Mouse (Mus musculus) forelimb bud, embryonic 11.5 days (tissue): Measurements from ENCODE around the gene Gatad2b.
"Not testable (repeated sequence)": the region's sequence is repeated elsewhere in the genome, so short reads cannot be mapped to it uniquely, and the experiment has no call there.

Experiments used
- DNase-seq: peaks from one replicate; pipeline ENCODE4 v3.0.0-alpha.2; 2012; ENCODE audit warnings: low read depth, low spot score

Gatad2b gene

DNA sequence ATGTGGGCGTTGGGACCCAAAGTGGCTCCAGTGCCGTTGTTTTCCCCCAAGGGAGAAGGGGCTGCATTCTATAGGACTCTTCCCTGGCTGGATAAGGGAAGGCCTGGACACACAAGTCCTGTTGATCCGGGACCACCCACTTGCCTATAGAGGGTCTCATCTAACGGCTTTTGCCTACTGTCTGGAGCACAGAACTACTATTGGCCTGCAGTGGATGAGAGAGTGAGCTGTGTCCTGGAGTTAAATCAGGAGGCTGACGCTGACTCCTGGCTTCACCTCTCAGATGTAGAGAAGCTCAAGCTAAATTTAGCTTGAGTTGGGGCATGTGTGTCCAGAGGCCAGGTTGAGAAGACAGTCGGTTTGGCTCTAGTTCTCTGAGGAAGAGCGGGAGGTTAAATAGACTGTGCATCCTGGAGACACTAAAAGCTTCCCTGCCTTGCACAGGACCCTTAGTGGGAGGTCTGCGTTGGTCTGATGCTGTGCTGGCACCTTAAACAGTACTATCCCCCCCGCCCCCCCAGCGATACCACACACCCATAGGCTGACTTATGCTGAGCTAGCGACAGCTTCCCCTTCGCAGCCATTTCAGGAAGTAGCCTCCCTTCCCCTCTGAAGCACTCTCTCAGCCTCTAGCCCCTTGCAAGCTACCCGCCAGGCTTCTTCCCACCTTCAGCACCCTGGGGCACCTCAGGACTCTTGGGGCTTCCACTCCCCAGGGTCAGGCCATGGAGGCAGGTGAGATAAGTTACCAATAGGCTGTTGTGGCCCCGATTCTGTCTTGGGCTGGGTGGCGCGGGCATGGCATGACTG lies 26.8 kb upstream of the Gatad2b start:
- DNase-seq: no peak

DNA sequence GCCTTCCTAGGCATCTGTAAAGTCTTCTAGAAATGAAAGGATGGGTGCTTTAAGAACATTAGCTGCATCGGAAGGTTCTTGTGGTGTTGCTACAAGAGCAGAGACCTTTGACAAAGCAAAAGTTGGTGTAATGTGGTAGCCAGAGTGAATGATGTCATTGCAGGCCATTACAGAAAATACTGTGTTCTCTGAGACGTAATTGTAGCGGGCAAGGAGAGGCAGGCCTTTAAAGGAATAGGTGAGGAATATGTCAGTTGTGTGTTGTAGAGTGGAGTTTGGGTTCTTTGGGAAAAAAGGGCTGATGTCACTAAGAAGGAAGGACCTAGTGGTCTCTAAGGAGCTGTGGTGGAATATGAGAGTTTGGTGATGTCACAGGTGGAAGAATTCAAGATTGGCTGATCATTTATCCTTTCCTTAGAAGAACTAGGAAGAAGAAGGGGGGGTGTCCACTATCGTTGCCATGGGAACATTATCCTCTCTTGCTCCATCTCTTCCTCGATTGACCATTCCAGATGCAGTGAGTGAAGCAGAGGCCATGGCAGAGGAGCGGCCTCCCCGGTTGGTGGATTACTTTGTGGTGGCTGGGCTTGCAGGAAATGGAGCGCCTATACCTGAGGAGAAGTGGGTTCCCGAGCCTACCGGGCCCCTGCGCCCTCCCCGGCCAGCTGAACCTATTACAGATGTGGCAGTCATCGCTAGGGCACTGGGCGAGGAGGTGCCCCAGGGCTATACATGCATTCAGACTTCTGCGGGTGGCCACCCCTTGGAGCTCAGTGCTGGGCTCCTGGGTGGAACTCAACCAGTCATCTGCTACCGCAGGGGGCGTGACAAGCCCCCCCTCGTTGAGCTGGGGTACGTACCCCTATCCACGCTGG lies 25.8 kb upstream of the Gatad2b start:
- DNase-seq: no peak

DNA sequence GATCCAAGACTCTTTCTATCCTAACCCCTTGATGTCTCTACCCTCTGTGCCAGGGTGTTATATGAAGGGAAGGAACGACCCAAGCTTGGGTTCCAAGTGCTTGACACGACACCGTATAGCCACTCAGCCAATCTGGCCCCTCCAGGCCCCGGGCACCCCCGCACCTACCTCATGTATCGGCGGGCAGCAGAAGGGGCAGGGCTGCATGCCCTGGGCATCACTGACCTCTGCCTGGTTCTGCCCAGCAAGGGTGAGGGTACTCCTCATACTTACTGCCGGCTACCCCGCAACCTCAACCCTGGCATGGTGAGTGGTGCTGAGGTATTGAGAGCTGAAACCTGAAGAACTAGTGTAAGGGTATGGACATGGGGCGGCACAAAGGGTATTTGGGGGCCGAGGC lies 24.8 kb upstream of the Gatad2b start:
- DNase-seq: no peak

DNA sequence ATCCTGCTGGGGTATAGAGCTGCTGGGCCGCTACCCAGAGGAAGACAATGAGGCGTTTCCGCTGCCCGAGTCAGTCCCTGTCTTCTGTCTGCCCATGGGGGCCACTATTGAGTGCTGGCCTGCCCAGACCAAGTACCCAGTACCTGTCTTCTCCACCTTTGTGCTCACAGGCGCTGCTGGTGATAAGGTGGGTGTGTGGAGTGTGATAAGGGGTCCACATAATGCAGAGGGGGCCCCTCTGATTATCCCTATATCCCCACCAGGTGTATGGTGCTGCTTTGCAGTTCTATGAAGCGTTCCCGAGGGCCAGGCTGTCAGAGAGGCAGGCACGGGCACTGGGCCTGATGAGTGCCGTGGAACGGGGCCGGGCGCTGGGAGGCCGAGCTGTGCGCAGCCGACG lies 24.0 kb upstream of the Gatad2b start:
- no peak for DNase-seq

DNA sequence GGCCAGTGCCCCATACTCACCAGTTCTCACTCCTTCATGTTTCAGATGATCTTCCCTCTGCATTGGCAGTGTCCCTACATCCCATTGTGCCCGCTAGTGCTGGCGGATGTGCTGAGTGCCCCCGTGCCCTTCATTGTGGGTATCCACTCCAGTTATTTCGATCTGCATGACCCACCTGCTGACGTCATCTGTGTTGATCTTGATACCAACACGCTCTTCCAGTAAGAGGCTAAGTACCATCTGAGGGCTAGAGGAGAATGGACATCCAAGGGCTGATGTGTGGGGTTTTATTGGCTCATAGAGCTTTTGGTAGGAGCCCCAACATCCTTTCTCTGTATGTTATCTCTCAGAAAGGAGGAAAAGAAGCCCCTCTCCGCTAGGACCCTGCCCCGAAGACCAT lies 22.2 kb upstream of the Gatad2b start:
- no peak for DNase-seq

DNA sequence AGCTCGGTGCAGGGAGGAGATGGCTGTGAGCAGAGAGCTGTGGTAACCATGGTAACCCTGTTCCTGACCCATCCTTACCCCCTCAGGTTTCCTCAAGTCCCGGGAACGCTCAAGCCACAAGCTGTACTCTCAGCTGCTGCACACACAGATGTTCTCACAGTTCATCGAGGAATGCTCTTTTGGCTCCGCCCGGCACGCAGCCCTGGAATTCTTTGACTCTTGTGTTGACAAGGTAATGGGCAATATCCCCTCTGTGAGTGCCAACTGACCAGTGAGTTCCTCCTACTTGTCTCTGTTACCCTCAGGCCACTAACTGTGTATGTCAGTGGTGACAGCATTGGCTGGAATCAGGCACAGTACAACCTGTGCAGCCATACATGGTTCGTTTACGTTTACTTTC lies 20.8 kb upstream of the Gatad2b start:
- no peak for DNase-seq

DNA sequence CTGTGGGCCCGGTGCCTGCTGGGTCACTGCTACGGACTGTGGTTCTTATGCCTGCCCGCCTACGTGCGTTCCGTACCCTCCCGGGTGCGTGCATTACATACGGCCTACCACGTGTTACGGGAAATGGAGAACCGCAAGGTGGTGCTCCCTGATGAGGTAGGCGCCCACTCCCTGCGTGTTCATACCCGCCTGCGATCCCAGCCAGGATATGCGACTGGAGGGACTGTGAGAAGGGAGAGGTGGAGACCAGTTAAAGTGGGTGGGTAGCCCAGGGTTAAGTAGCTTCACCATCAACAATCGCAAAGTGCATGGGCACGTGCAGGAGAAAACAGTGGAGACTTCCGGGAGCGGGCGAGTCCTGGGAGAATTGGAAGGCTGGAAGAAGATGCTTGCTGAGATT lies 19.1 kb upstream of the Gatad2b start:
- no peak for DNase-seq

DNA sequence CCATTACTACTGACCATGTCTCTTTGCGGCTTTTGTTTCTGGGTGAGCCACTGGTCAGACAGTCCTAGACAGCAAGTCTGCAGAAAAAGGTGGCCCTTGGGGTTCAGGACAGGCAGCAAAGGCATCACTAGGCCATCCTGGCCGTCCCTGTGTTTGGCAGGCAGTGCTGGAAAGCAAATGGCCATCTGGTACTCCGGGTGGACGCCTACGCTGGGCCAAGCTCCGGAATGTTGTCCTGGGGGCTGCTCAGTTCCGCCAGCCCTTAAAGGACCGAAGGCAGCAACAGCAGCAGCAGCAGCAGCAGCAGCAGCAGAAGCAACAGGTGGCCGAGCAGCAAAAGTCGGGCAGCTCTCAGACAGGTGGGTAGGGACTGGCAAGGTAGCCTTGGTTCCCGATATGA lies 17.7 kb upstream of the Gatad2b start:
- DNase-seq: no peak

DNA sequence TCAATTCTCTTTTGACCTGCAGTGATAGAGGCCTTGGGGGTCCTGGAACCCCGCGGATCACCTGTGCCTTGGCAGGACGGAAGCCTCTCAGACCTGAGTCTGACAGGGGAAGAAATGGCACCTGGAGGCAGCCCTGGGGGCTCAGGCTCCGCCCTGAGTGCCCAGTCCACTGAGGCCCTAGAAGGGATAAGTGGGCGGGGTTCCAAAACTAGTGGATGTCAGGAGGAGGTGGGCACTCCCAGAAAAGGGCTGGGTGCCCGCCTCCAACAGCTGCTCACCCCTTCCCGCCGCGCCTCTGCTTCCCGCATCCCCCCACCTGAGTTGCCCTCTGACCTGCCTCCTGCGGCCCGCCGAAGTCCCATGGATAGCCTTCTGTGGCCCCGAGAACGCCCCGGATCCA lies 16.1 kb upstream of the Gatad2b start:
- no peak for DNase-seq

DNA sequence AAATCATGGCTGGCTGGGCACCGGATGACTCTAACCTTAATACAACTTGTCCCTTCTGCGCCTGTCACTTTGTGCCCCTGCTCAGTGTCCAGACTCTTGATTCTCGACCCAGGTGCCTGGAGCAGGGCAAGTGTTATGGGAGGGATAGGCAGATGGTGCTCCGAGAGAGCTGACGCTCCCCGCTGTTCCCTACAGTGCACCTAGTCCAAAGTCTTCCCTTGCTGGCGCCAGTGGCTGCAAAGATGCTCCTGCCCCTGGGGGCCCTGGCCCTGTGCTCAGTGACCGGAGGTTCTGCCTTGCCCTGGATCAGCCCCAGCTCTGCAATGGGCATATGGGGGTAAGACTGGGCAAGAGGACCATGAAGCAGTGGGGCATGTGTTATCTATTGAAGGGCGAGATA lies 15.2 kb upstream of the Gatad2b start:
- DNase-seq: no peak

DNA sequence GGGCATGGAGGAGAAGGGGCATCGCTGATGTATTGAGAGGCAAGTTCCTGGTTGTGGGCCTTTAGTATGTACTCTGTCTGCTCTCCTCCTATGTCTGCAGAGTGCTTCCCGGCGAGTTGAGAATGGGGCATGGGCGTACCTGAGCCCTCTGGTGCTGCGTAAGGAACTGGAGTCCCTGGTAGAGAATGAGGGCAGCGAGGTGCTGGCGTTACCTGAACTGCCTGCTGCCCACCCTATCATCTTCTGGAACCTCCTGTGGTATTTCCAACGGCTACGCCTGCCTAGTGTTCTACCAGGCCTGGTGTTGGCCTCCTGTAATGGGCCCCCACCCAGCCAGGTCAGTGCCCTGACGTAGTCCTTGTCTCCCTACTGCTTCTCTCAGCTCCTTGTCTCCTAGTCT lies 14.8 kb upstream of the Gatad2b start:
- no peak for DNase-seq

DNA sequence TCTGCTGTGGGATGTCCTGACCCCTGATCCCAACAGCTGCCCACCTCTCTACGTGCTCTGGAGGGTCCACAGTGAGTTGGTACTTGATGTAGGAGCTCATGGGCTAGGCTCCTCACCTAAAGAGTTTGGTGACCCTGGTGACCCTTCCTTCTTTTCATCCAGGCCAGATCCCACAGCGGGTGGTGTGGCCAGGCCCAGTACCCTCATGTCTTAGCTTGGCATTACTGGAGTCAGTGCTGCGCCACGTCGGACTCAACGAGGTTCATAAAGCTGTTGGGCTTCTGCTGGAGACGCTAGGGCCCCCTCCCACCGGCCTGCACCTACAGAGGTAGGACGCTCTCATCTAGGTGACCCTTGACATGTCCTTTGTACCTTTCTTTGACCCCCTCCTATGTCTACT lies 13.8 kb upstream of the Gatad2b start:
- DNase-seq: no peak

DNA sequence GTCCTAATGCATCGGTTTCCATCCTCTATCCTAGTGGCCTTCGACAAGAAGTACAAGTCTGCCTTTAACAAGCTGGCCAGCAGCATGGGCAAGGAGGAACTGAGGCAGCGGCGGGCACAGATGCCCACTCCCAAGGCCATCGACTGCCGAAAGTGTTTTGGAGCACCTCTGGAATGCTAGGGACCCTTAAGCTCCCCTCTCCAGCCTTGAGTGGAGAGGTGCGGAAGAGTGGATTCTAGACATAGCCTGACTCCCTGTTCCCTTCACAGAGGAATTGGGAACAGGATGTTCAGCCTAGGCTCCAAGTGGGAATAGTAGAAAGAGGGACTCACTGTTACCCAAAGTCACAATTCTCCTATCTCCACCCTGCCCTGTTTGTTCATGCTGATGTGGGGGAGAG lies 13.2 kb upstream of the Gatad2b start:
- DNase-seq: no peak

DNA sequence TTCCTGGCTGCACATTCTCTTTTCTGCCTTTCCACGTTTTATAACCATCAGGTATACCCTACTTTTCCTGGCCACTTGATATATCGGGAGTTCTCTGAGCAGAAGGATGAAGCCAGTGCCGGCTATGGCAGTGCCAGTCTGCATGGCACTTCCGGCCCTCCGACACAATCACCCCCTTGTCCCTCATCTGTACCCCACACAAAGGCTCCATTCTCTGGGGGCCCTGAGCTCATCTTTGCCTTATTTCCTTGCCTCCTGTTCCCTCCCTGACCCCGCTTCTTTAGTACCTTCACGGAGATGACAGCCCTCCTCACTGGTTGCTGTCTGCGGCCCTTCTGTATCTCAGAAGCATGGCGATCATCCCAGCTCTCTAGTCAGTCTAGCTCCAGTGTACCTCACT lies 12.3 kb upstream of the Gatad2b start:
- DNase-seq: no peak

DNA sequence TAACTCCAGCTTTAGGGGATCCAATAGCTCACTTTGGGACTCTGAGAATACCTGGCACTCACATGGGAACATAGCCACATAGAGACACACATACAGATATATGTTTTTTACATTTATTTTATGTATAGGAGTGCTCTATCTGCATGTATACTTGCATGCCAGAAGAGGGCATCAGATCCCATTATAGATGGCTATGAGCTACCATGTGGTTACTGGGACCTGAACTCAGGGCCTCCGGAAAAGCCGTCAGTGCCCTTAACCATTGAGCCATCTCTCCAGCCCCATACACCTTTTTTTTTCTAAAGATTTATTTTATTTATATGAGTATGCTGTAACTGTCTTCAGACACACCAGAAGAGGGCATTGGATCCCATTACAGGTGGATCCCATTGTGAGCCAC lies 8.8 kb upstream of the Gatad2b start:
- DNase-seq: no peak

DNA sequence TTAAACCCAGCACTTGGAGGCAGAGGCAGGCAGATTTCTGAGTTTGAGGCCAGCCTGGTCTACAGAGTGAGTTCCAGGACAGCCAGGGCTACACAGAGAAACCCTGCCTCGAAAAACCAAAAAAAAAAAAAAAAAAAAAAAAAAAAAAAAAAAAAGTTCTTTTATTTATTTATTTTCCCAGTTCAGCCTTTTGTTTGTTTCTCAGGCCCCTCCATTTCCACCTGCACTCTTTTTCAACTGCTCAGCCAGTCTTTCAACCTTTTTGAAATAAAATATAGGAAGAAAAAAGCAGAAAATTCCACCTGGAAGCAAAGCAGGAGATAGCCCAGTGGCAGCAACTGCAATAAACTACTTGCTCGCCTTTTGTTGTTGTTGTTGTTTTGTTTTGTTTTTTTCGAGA lies 3.6 kb upstream of the Gatad2b start:
- DNase-seq: not testable (repeated sequence)

DNA sequence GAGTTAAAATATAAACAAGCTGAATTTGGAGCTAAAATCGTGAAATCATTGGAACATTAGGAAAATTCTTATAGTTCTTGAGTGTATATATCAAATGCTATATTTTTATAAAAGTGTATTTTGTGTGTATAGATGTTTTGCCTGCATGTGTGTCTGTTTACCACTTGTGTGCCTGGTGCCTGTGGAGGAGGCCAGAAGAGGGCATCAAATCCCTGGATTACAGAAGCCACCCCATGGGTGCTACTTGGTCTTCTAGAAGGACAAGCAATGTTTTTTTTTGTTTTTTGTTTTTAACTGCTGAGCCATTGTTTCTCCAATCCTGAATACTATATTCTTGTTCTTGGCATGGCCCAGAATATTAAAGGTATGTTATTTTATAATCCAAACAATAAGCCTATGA lies 2.4 kb upstream of the Gatad2b start:
- DNase-seq: no peak

DNA sequence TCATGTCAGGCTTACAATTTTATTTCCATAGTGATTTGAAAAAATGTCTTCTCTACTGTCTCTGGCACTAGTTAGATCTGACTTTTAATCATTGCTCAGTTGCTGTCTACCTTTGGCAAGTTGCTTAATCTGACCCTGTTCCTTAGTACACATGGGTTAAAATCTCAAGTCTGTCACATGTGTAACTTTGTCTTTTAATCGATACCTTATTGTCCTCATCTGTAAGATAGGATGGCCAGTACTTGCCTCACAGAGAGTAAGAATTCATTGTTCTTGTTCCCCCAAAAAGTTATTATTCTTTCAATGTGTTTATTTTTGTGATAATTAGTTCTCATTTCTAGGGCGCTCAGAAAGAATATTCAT lies 1.0 kb upstream of the Gatad2b start:
- DNase-seq: no peak

DNA sequence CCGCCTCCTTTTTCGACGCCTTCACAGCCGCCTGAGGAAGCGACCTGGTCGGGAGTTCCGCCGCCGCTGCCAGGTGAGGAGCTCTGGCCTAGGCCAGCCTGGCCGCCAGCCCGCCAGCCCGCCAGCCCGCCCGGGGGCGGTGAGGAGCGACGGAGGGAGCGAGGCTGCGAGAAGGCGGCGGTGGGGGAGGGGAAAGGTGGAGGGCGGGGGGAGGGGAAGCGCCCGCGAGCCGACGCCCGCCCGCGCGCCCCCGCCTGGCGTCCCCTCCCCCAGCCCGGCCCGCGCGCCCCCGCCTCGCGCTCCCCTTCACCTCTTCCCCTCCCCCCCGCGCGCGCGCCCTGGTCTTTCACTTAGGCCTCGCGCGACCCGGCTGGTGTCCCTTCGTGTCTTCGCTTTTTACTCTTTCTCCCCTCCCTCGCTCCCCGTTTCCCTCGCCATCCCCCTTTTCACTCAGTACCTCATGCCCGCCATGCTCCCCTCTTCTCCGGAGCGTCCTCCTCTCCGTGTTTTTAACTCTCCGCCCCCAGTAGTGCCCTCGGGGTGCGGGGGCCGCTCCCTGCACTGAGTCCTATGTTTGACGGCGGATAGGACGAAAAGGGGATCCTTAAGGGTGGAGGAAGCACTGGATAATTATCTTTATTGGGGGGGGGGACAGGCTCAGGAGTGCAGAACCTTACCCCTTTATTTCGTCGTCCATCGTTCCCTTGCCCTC lies 530 bp downstream of the Gatad2b start:
- peak; percentile 55 for DNase-seq

DNA sequence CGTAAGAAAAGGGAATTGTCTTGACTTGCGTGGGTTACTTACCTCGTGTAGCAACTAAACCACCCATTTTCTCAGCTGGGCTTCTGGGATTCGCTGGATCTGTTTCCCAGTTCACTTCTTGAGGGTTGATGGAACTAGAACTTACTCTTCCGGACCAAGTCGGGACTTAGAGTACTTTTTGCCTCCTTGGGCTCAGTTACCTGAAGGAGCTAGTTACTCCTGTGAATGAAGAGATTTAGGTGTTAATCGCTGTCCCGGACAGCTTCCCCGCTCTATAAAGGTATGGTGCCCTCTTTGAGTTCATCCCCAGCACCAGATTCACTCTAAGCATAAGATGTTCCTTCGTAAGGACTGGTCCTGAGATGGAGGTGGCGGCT lies 1.1 kb downstream of the Gatad2b start:
- peak; percentile 6 for DNase-seq

DNA sequence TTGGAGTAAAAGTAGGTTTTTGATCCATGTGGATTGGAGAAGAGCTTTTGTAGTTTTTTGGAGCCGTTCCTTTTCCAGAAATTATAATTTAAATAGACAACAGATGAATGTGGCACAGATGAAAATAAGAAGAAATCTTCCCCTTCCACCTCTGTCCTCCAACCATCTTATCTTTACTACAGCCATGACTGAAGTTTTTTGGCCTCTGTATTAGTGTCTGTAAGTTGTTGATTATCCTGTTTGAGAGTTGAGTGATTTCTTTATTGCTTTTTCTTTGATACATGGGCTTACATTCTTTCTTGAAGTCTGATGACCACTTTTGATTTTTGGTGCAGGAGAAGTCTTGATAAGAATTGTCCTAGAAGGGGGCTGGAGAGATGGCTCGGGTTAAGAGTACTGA lies 1.7 kb downstream of the Gatad2b start:
- no peak for DNase-seq

DNA sequence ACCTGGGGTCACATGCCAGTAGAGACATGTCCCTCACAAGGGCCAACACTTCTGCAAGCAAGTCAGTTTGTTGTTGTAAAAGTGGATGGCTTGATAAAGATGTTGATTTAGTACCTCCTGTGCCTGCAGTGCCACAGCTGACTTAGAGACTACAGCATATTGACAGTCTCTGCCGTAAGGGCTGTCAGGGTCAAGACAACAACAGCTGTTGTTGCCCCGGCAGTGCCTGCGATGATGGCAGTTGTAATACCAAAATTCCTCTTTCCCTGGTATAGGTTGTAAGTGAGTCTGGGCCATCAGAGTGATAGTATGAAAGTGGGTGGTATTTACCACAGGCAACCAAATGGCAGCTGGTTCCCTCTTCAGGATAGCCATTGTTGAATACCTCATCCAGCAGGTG lies 12.8 kb downstream of the Gatad2b start:
- DNase-seq: no peak

DNA sequence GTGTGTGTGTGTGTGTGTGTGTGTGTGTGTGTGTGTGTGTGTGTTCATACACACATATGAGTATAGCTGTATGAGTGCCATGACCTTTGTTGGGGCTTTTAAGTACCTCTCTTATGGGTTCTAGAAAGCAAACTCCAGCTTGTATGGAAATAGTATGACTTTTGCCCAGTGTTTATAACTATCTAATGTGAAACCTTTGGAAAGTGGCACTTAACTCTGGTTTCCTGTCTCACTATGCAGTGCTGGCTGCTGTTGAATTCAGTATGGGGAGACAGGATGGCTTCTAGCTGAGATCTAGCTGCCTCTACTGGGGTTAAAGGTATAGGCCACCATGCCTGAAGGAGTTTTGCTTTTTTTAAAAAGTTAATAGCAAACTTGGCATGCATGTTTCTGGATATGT lies 16.6 kb downstream of the Gatad2b start:
- DNase-seq: no peak
